8 mouse cellular contexts compared by ENCODE assay signal in genomic region chr3:127322870-127323269, GRCm38 (mm10).
DNase-seq lines count a peak whose midpoint lies in the region.

No protein-coding gene starts in this region.

- intact Hi-C loops in gastrocnemius, postnatal 14 days (cut with DNase I; ENCODE audit: low total_unique reads) = loop anchor here (5.0 kb wide), 2 partner anchors 124 to 229 kb away; partner anchors contain the start of genes Larp7 and Zgrf1
- intact Hi-C loops in left cerebral cortex, postnatal 4 days (cut with DNase I) = loop anchor here (5.0 to 10.0 kb wide), 3 partner anchors 102 to 632 kb away; partner anchors contain the start of genes Larp7 and Zgrf1

- peak; percentile 22 for DNase-seq in gastrocnemius, postnatal 10 days
- no peak for DNase-seq in gastrocnemius, postnatal 14 days
- peak; percentile 50 to 54 for DNase-seq in right cerebral cortex, postnatal 10 days (ENCODE audit: low spot score in 2 of 2)
- DNase-seq in right cerebral cortex, postnatal 14 days = no peak
- DNase-seq in brain, embryonic 18.5 days (ENCODE audit: low read depth, low spot score) = peak; percentile 32
- DNase-seq in forelimb bud, embryonic 11.5 days (ENCODE audit: low read depth, low spot score) = peak; percentile 76
- peak; percentile 19 for DNase-seq in left cerebral cortex, postnatal 4 days
- peak; percentile 31 for DNase-seq in testis, postnatal 14 days (ENCODE audit: low spot score)

Comparison
In these comparisons a context has a peak if more than half of its experiments do, and no peak if none do; other contexts are left out.
1. DNase-seq: peak in gastrocnemius, postnatal 10 days (single experiment), right cerebral cortex, postnatal 10 days (2 of 2), brain, embryonic 18.5 days (single experiment), forelimb bud, embryonic 11.5 days (single experiment), left cerebral cortex, postnatal 4 days (single experiment) and testis, postnatal 14 days (single experiment); none in gastrocnemius, postnatal 14 days (single experiment) and right cerebral cortex, postnatal 14 days (single experiment).